Mouse (Mus musculus) ovary, postnatal 10 days (tissue): ENCODE measurements at regions not wholly inside any gene's neighbourhood (a gene's known extent, or its start where the extent isn't known, plus 50 kb on each side); places are given as distances from the start of the nearest gene placed in this dataset.

Source experiments
- DNase-seq: peaks from one replicate; pipeline ENCODE4 v3.0.0; 2022; ENCODE audit warnings: low spot score

- no peak for DNase-seq
These were observed 332.5 kb upstream of the Meis1 start for GRCm38 (mm10) chr11:19351243-19351787.

- no peak for DNase-seq
These were observed 334.9 kb upstream of the Meis1 start for GRCm38 (mm10) chr11:19353706-19354105.

DNA sequence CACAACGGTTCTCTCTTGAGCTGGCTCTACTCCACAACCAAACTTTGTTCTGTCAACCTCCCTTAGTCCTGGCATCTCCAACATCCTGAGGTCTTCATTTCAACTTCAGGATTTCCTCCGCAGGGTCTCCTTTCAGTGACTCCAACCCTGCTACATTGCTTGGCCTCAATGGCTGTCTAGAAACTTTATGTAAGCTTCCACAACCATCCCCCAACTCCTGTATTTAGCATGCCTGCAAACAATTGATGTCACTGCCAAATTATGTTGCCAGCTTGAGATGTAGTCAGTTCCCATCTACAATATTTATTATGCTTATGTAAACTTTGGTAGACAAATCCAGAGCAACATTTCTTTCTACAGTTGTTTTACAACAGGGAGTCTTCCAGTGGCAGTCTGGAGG, 336.4 kb upstream of the Meis1 start:
- DNase-seq = no peak

DNA sequence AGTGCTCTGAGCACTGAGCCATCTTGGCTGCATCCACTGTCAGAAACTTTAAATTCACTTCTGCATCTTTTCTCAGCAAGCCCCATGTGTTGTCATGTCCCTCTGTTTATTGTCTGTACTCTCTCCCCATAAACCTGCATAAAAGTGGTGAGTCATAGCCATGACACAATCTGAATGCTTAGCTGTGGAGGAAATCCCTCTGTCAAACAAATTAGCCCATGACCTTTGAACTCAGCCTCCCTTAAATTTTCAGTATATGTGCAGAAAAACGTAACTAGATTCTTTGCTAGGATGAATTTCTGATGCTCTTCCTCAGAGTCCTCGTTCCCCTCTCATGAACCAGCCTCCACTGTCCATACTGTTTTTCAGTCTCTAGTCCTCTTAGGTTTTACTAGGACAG, 337.4 kb upstream of the Meis1 start:
- DNase-seq = no peak

DNA sequence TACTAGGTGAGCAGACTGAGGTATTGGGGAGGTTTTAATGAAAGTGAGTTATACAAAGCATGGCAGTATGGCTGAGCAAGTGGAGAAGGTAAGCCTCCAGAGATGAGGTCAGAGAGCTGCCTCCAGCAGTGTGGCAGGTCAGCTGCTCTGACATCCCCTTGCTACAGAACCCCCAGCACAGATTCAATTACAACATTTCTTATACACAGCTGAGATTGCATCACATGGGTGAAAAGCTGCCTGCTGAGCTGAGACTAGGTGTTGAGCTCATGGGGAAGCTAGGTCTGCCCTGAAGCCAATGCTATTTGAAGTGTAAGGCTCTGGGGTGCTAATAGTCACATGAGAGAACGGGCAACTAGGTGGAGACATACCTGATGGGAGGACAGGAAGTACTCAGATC, 350.4 kb upstream of the Meis1 start:
- DNase-seq = no peak

DNA sequence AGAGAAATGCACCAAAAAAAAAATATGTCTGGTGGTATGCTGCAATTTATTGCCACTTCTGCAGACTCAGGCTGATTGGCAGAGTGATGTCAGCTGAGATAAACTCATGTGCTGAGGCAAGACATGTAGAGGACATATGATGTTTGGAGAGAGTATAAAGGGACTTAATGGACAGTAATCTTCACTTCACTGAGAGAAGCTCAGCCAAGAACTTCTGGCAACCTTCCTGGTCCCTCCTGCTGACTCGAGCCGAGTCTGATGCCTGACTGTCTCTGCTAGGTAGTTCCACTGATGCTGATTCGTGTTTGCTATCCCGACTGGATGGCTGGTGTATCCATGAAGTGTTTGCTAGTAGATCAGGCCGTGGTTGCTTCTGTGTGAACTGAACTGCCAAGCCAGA, 354.7 kb upstream of the Meis1 start:
- no peak for DNase-seq

- no peak for DNase-seq
These were observed 362.1 kb upstream of the Meis1 start for GRCm38 (mm10) chr11:19380935-19381334.

DNA sequence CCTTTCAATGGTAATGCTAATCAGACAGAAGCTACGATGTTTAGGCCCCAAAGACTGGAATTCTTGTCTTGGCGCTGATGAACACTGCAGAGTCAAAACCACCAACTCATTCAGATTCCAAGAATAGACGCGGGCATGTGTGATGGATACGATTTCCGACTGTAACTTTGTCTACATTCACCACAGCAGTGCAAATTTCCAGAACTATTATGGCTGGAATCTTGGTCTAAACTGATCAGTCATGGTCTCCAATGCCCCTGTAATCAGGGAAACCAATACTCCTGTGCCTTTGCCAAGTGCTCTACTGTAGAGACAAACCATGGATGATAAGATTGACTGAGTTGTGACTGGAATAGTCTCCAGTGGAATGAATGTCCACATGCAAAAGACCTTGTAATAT, 370.4 kb upstream of the Meis1 start:
- no peak for DNase-seq

- no peak for DNase-seq
These were observed 373.4 kb upstream of the Meis1 start for GRCm38 (mm10) chr11:19392190-19392589.

DNA sequence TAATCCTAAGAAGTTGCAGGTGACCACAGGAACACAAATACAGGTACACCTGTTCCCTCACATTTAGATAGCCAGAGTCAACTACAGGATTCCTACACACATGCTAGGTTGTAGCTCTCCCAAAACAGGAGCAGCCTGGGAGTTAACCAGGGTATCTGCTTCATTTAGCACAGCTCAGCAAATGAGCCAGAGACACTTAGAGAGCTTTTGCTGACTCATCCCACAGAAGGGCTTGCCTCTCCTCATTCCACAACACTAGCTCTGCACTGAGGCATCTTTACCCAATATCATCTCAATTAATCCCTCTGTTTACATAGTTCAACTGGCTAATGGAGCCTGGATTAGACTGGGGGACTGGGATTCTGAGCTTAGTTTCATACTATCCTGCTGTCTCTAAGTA, 375.6 kb upstream of the Meis1 start:
- no peak for DNase-seq

DNA sequence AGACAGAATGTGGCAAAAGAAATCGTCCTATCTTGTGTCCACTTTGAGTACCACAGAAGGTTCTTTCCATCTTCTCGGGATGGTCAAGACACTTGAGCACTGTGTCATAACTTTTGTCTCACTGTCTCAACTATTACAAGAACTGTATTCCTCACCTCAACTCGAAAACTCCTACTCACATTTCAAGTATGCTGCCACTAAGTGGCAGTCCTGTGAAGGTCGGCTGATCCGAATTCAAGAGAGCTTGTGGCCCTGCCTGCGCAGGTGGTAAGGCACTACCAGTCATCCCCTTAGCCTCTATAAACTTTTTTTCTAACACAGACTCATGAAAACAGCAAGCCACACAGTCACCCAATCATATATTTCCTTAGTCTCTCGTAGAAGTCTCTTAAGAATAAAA, 381.6 kb upstream of the Meis1 start:
- no peak for DNase-seq

DNA sequence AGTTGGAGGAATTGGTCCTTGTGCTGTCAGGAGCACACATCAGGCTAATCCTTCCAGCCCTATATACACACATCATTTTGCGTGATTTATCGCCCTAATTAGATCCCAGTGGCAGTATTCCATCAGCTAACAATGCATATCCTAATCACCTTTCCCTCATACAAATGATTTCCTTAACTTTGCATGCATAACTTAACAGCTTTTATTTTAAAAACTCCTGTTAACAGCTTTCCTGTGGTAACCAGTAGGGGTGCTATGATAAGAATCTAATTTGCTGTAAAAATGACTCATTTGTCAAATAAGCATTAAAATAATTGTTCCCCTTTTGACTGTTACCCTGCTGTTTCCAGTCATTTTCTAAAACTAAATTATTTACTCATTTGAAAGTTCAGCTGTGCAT, 401.4 kb upstream of the Meis1 start:
- DNase-seq = no peak

DNA sequence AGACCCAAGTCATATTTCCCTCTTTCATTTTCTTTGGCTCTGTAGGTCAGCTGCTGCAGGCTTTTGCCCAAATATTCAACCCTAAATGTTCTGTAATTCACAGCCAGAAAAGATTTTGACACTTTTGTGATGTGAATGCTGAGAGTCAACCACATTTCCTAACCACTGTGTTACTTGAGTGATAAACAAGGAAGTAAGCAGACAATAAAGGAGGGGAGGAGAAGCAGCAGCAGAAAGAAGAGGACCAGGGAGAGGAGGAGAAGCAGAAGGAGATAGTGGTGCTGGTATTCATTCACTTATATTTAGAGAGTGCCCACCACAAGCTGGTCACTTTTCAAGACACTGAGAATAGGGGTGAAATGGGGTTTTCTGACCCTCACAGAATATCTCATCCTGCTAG, 404.5 kb upstream of the Meis1 start:
- DNase-seq = no peak

GRCm38 (mm10) chr11:19423841-19424815, 405.3 kb upstream of the Meis1 start:
- peak; percentile 13 for DNase-seq

GRCm38 (mm10) chr11:19427559-19427958, 408.8 kb upstream of the Meis1 start:
- DNase-seq = no peak

DNA sequence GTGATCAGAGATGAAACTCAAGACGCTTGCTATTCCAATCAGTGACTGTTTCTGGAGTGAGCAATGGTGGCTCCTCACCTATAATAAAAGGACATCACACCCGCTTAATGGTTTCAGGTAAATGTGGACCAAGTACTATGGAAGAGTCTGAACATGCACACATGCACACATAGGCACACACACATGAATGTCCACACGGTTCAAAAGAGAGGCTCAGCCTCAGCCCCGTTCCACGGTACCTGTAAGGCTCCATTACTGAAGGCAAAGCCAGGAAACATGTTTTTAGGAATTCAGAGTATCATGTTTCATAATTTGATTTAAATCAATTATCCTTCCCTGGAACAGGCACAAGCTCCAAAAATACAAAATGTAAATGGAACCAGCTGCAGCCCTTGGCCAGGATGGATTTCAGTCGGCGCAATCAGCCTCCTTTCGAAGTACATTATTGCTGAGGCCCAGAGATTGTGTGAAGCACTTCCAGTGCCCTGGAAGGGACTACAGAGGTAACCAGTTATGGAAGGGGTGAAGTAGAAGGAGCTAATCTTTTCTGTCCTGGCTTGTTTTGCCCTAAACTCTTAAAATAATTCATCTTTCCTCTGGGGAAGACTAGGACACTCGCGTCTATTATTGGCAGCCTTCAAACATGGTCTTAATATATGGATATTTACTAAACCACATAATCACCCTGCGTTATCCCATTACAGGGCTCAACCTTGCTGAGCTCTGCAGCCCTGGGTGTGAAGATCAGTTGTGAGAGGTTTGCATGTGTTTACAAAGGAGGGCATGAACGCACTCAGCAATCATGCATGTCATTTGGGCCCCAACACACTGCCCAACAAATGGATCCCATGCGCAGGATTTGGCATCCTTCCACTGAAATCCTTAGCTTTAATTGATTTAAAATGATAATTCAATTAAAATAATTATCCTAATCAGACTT, 415.2 kb upstream of the Meis1 start:
- DNase-seq = no peak

GRCm38 (mm10) chr11:19438385-19438784, 419.6 kb upstream of the Meis1 start:
- DNase-seq = no peak

- no peak for DNase-seq
These were observed 423.2 kb upstream of the Meis1 start for GRCm38 (mm10) chr11:19441936-19442335.

GRCm38 (mm10) chr11:19455391-19456290, 436.9 kb upstream of the Meis1 start:
- DNase-seq = no peak

DNA sequence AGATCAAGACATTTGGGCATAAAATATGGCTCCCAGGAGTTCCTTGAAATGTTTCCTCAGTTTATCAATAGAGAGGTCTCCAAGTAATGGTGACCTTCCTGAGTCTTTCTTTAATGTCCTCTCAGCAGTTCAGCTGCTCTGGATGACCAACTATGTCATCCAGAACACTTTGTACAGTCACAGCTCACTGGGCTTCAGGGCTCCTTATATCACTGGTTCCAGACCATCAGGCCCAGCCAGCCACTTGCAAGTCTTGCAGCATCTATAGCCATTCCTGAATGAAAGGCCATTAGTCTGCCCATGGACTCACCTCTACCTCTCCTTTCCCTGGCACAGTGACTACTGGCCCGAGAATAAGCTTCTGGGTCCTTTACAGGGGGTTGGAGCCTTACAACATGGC, 437.8 kb upstream of the Meis1 start:
- no peak for DNase-seq

DNA sequence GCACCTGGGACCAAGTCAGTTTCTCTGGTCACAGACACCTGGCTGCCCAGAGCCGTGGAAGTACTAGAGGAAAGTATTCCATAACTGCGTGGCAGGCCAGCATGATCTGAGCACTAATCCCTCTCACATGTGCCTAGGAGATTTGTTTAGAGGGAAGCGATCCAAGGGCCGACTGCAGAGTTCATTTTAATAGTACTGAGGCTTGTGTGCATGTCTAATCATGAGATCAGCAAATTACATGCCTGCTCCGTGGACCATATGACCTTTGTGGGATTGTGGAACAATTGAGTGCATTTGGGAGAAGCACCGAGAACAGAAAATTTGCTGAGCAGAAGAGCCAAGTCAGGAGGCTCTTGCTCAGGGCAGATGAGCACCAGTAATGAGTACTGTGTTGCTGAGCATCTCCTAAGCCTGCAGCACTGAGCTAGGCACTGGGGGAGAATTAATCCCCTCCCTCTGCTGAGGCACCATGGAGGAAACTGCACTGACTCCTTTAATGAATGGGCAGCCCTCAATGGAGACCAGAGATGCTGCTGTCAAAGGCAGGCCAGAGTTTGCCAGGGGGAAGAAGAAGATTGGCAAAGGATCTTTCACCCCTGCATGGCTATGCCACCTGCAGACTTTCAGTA, 445.1 kb upstream of the Meis1 start:
- DNase-seq = no peak
